Mouse (Mus musculus) lung, postnatal 0 days (tissue): ENCODE data around the gene Nt5dc1.

Experiments
- CTCF ChIP-seq: IDR thresholded peaks from 2 replicates; pipeline ENCODE4 v1.5.1; 2016; ENCODE audit warnings: antibody characterized with exemption, mild to moderate bottlenecking
- EP300 ChIP-seq: IDR thresholded peaks from 2 replicates; pipeline ENCODE4 v1.6.1; 2016; ENCODE audit warnings: antibody characterized with exemption, mild to moderate bottlenecking, control low read depth

DNA sequence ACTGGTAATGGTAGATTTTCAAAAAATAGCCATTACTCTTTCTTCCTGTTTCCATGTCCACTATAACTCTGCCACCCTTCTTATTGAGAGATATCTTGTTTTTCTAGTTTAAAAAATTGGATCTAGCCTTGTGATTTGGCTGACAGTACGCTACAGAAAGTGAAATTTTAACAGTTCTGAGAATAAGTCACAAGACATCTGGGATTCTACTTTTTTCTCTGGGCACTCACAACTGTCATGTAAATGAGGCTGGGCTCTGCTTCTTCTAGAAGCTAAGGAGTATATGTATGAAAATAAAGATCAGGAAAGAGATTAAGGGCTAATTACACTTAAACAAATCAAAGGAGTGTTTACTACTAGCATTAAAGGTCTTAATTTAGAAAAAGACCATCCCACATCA lies 31.1 kb upstream of the Nt5dc1 start:
- no peak for TF ChIP-seq CTCF
- no peak for TF ChIP-seq EP300
